9 mouse cellular contexts compared by ENCODE assay signal in genomic region chr6:34204971-34205572, GRCm38 (mm10). TPM values are rescaled to one million over a fixed set of nuclear protein-coding genes. Genes with fewer than 3 reads are reported as not detected.
A peak's percentile ranks its signal among the peaks of the same experiment; 100 is the strongest.
DNase-seq lines count a peak whose midpoint lies in the region; ATAC-seq and TF ChIP-seq lines count a peak whose summit lies in the region.
"Had no signal": no experiment of that assay in that cellular context is flagged by ENCODE, and none has a peak within 500 bp of the region (broad histone marks: within the 10 kb centered on the region; RNA-seq: fewer than 3 reads in every experiment).

No protein-coding gene starts in this region.

- no peak overlapping the region for H3K4me2 ChIP-seq in CH12.LX (ENCODE audit: insufficient read depth, low read depth, poor library complexity, severe bottlenecking)
- no peak overlapping the region for H3K4me2 ChIP-seq in lung, embryonic 14.5 days

- no peak for TF ChIP-seq POLR2A in CH12.LX (IDR thresholded peaks at IDR 0.05; ENCODE audit: low read depth, low read length)

- H3K27ac ChIP-seq in CH12.LX (ENCODE audit: insufficient read depth, low read depth): no peak overlapping the region
- no peak overlapping the region for H3K27ac ChIP-seq in lung, embryonic 14.5 days (ENCODE audit: low read depth)

- in situ Hi-C loops in CH12.LX (cut with MboI; ENCODE audit: low pct_ligation_motif_present, low pct_unique_long_range_greater_than_20kb, low sequenced_read_pairs): no loop called here

- dilution Hi-C loops in CH12.LX (cut with MboI; ENCODE audit: extremely low pct_ligation_motif_present, extremely low pct_unique_long_range_greater_than_20kb, low sequenced_read_pairs): no loop called here

- H3K36me3 ChIP-seq in CH12.LX (replicated peaks in 1 of 2; ENCODE audit: control insufficient read depth in 1 of 2, insufficient read depth in 1 of 2, low read length in 1 of 2): no peaks in the 10 kb centered on the region
- H3K36me3 ChIP-seq in lung, embryonic 14.5 days (ENCODE audit: insufficient read depth): no peaks in the 10 kb centered on the region

- H3K4me1 ChIP-seq in CH12.LX (ENCODE audit: control insufficient read depth in 1 of 2, insufficient read depth in 2 of 2): peaks cover 14 to 17% of the 10 kb centered on the region in 2 experiments
- H3K4me1 ChIP-seq in lung, embryonic 14.5 days (ENCODE audit: insufficient read depth): no peaks in the 10 kb centered on the region

- DNase-seq in kidney, adult 18-20 months: peak; percentile 35
- DNase-seq in kidney, adult 9 months: no peak
- peak; percentile 70 for DNase-seq in CH12.LX (ENCODE audit: extremely low read depth)
- DNase-seq in adrenal gland, adult 2 months: peak; percentile 36
- peak; percentile 31 to 41 for DNase-seq in frontal cortex, postnatal 36 days (ENCODE audit: low spot score in 2 of 2)
- DNase-seq in lung, embryonic 14.5 days: peak; percentile 37
- peak; percentile 64 for DNase-seq in thymus, postnatal 14 days
- no peak for DNase-seq in yolk sac, embryonic 10.5 days (ENCODE audit: low spot score)

- no peaks in the 10 kb centered on the region for H3K27me3 ChIP-seq in CH12.LX (replicated peaks)
- H3K27me3 ChIP-seq in lung, embryonic 14.5 days (ENCODE audit: insufficient read depth, low read length): no peaks in the 10 kb centered on the region

- TF ChIP-seq EP300 in CH12.LX (IDR thresholded peaks at IDR 0.05; ENCODE audit: low read length): no peak

- peak; percentile 37 to 76; a peak in 3 of 4 replicates for TF ChIP-seq CTCF in CH12.LX (conservative IDR thresholded peaks at IDR 0.05 in 1 of 2, IDR thresholded peaks at IDR 0.05 in 1 of 2; ENCODE audit: low read depth in 2 of 2, low read length in 2 of 2)
- peak; percentile 49 for TF ChIP-seq CTCF in lung, embryonic 14.5 days (IDR thresholded peaks at IDR 0.05; ENCODE audit: low read depth)

- no peaks in the 10 kb centered on the region for H3K79me2 ChIP-seq in CH12.LX (replicated peaks; ENCODE audit: control insufficient read depth, extremely low read depth, insufficient read depth, poor library complexity, severe bottlenecking)

- 60% methylated on average over 8 of the region's 8 CpGs for WGBS in lung, embryonic 14.5 days

- H3K9ac ChIP-seq in CH12.LX (ENCODE audit: insufficient read depth, low read depth): no peak overlapping the region
- H3K9ac ChIP-seq in lung, embryonic 14.5 days: no peak overlapping the region

- no peak for ATAC-seq in lung, embryonic 14.5 days (ENCODE audit: insufficient read depth)

- peak; percentile 46 for TF ChIP-seq RAD21 in CH12.LX (IDR thresholded peaks at IDR 0.05; ENCODE audit: low read depth, low read length)

- peaks cover 6% of the 10 kb centered on the region for H3K9me3 ChIP-seq in CH12.LX (replicated peaks; ENCODE audit: low read length)
- no peaks in the 10 kb centered on the region for H3K9me3 ChIP-seq in lung, embryonic 14.5 days (ENCODE audit: low read depth, low read length)

- no peak overlapping the region for H3K4me3 ChIP-seq in CH12.LX (replicated peaks in 1 of 3; ENCODE audit: low read depth in 2 of 3, low read length in 2 of 3, poor library complexity in 1 of 3)
- no peak overlapping the region for H3K4me3 ChIP-seq in lung, embryonic 14.5 days (ENCODE audit: low read depth, low read length)
- H3K4me3 ChIP-seq: erythroblast, embryonic 14.5 days had no signal

TF ChIP-seq in CH12.LX, 34 proteins besides CTCF, POLR2A, EP300 and RAD21:
- TF ChIP-seq POLR2AphosphoS2 (IDR thresholded peaks at IDR 0.05; ENCODE audit: low read depth, low read length): no peak
- no peak for TF ChIP-seq USF2 (conservative IDR thresholded peaks at IDR 0.05; ENCODE audit: low read depth, low read length)
- 0 out of 2 replicates have a peak, but pooled peaks have one; percentile 25 for TF ChIP-seq IRF4 (IDR thresholded peaks at IDR 0.05; ENCODE audit: low read depth, low read length)
- no peak for TF ChIP-seq USF1 (IDR thresholded peaks at IDR 0.05; ENCODE audit: low read depth, low read length)
- TF ChIP-seq ELF1 (IDR thresholded peaks at IDR 0.05; ENCODE audit: low read depth, low read length): no peak; the same call in 1 of the 2 replicates
- TF ChIP-seq HCFC1 (IDR thresholded peaks at IDR 0.05; ENCODE audit: low read depth, low read length): no peak
- no peak for TF ChIP-seq PAX5 (IDR thresholded peaks at IDR 0.05; ENCODE audit: low read length)
- TF ChIP-seq ZNF384 (IDR thresholded peaks at IDR 0.05; ENCODE audit: low read depth, low read length): peak; percentile 78
- no peak for TF ChIP-seq NELFE (IDR thresholded peaks at IDR 0.05; ENCODE audit: low read depth, low read length)
- no peak for TF ChIP-seq KAT2A (IDR thresholded peaks at IDR 0.05; ENCODE audit: insufficient replicate concordance, low read length)
- no peak for TF ChIP-seq MXI1 (IDR thresholded peaks at IDR 0.05; ENCODE audit: low read depth, low read length)
- TF ChIP-seq MYC (IDR thresholded peaks at IDR 0.05; ENCODE audit: low read depth, low read length): no peak
- TF ChIP-seq E2F4 (IDR thresholded peaks at IDR 0.05; ENCODE audit: insufficient replicate concordance, low read depth, low read length): no peak
- no peak for TF ChIP-seq MAZ (IDR thresholded peaks at IDR 0.05; ENCODE audit: low read depth, low read length)
- TF ChIP-seq ETS1 (conservative IDR thresholded peaks at IDR 0.05; ENCODE audit: low read depth, low read length): peak; percentile 49
- no peak for TF ChIP-seq MAFK (IDR thresholded peaks at IDR 0.05; ENCODE audit: insufficient replicate concordance, low read length)
- TF ChIP-seq MEF2A (IDR thresholded peaks at IDR 0.05; ENCODE audit: borderline replicate concordance, low read depth, low read length): no peak
- TF ChIP-seq JUN (IDR thresholded peaks at IDR 0.05; ENCODE audit: insufficient read depth, low read depth, low read length): no peak
- no peak for TF ChIP-seq ZMIZ1 (IDR thresholded peaks at IDR 0.05; ENCODE audit: low read depth, low read length)
- TF ChIP-seq SMC3 (IDR thresholded peaks at IDR 0.05; ENCODE audit: low read depth, low read length): peak; percentile 84
- TF ChIP-seq JUND (conservative IDR thresholded peaks at IDR 0.05; ENCODE audit: low read depth, low read length): no peak
- no peak for TF ChIP-seq CHD2 (IDR thresholded peaks at IDR 0.05; ENCODE audit: low read length)
- TF ChIP-seq NRF1 (IDR thresholded peaks at IDR 0.05; ENCODE audit: low read depth, low read length): no peak

RNA-seq across cellular contexts. Expression of gene Slc35b4, which starts 28.2 kb away (rescaled TPM):
- total RNA-seq in CH12.LX (2012; rRNA removed) (14.9 and 16.9 TPM in 2 replicates), CH12.LX (2014; rRNA removed) (14.1 and 19.8 TPM in 2 replicates)
- polyA plus RNA-seq in CH12.LX (2012; ENCODE audit: insufficient read length, low read depth): 30.7 and 34.8 TPM in 2 replicates
- total RNA-seq in adrenal gland, adult 2 months (2021): 10 to 100 TPM; 25.0 to 46.9 TPM
- polyA plus RNA-seq in adrenal gland, adult 2 months (2012; rRNA removed): 9.6 and 11.7 TPM in 2 replicates
- polyA plus RNA-seq in lung, embryonic 14.5 days (2014; fragmentation: Nextera tagmentation; extraction: Ambion mirVana): 71.2 and 74.2 TPM in 2 replicates

Comparison
In these comparisons a context has a peak if more than half of its experiments do, and no peak if none do; other contexts are left out.
1. DNase-seq: peak in kidney, adult 18-20 months (single experiment), CH12.LX (single experiment), adrenal gland, adult 2 months (single experiment), frontal cortex, postnatal 36 days (2 of 2), lung, embryonic 14.5 days (single experiment) and thymus, postnatal 14 days (single experiment); none in kidney, adult 9 months (single experiment) and yolk sac, embryonic 10.5 days (single experiment).